Mouse (Mus musculus) bone marrow macrophage, adult 2 months (primary cell): Measurements from ENCODE around the gene Nyap2. TPM values are rescaled to one million over a fixed set of nuclear protein-coding genes. Genes with fewer than 3 reads are reported as not detected.
"Not testable (repeated sequence)": the region's sequence is repeated elsewhere in the genome, so short reads cannot be mapped to it uniquely, and the experiment has no call there.

Experiments
- H3K27ac ChIP-seq: 2 replicates; pipeline ENCODE4 v1.5.1; 2012; ENCODE audit warnings: low read depth, low read length; ENCODE audit not compliant: insufficient read depth
- H3K4me1 ChIP-seq: 2 replicates; pipeline ENCODE4 v1.6.1; 2012; ENCODE audit warnings: low read length; ENCODE audit not compliant: control insufficient read depth, insufficient read depth
- H3K4me3 ChIP-seq: 2 replicates; pipeline ENCODE4 v1.5.1; 2012; ENCODE audit warnings: mild to moderate bottlenecking, low read length, moderate library complexity; ENCODE audit not compliant: insufficient read depth
- CTCF ChIP-seq: IDR thresholded peaks from 2 replicates; pipeline ENCODE4 v1.5.1; 2012; ENCODE audit warnings: low read depth, mild to moderate bottlenecking, low read length, moderate library complexity
- POLR2A ChIP-seq: IDR thresholded peaks from 2 replicates; pipeline ENCODE4 v1.6.1; 2012; ENCODE audit warnings: mild to moderate bottlenecking, low read depth, low read length, borderline replicate concordance
- polyA plus RNA-seq: library from polyadenylated mRNA; stranded (reverse); fragments of >200 nt; gene quantifications from 2 replicates; pipeline ENCODE4 v1.2.4, GENCODE M21; 2012; ENCODE audit not compliant: missing spikeins, insufficient read depth, insufficient read length

Gene Nyap2
- polyA plus RNA-seq, 1 experiment, result not detected

- no peak for TF ChIP-seq CTCF
- TF ChIP-seq POLR2A, result no peak
- Histone ChIP-seq H3K4me1 (no peaks in the 10 kb centered on the region), H3K27ac (no peak overlapping the region), H3K4me3 (no peak overlapping the region)
These were observed 96.6 kb downstream of the Nyap2 start for GRCm38 (mm10) chr1:81173303-81173702.

GRCm38 (mm10) chr1:81179725-81180124, 103.0 kb downstream of the Nyap2 start:
- Histone ChIP-seq H3K4me1 (no peaks in the 10 kb centered on the region), H3K4me3 (no peak overlapping the region), H3K27ac (no peak overlapping the region)
- TF ChIP-seq POLR2A (no peak), CTCF (no peak)

GRCm38 (mm10) chr1:81180686-81181085, 103.9 kb downstream of the Nyap2 start:
- Histone ChIP-seq H3K4me3 (no peak overlapping the region), H3K27ac (no peak overlapping the region)
- no peak for TF ChIP-seq CTCF
- no peak for TF ChIP-seq POLR2A

GRCm38 (mm10) chr1:81209536-81209935, 132.8 kb downstream of the Nyap2 start:
- Histone ChIP-seq H3K4me3 (no peak overlapping the region), H3K4me1 (no peaks in the 10 kb centered on the region), H3K27ac (no peak overlapping the region)
- TF ChIP-seq CTCF, result no peak
- TF ChIP-seq POLR2A, result no peak

More at GRCm38 (mm10) chr1:81180686-81181085, 103.9 kb downstream of the Nyap2 start:
- H3K4me1 ChIP-seq, result no peaks in the 10 kb centered on the region

GRCm38 (mm10) chr1:81211491-81211890, 134.7 kb downstream of the Nyap2 start:
- no peak overlapping the region for H3K27ac ChIP-seq
- H3K4me3 ChIP-seq, result no peak overlapping the region
- no peaks in the 10 kb centered on the region for H3K4me1 ChIP-seq
- TF ChIP-seq CTCF (no peak), POLR2A (no peak)

- H3K27ac ChIP-seq, result no peak overlapping the region
- H3K4me1 ChIP-seq, result no peaks in the 10 kb centered on the region
- TF ChIP-seq CTCF (no peak), POLR2A (no peak)
- no peak overlapping the region for H3K4me3 ChIP-seq
These were observed 143.0 kb downstream of the Nyap2 start for GRCm38 (mm10) chr1:81219790-81220189.

GRCm38 (mm10) chr1:81231759-81232406, 155.1 kb downstream of the Nyap2 start:
- TF ChIP-seq POLR2A (no peak), CTCF (no peak)

GRCm38 (mm10) chr1:81232407-81232789, 155.6 kb downstream of the Nyap2 start:
- not testable (repeated sequence) for H3K4me3 ChIP-seq, H3K4me1 ChIP-seq, H3K27ac ChIP-seq

More at GRCm38 (mm10) chr1:81231759-81232406, 155.1 kb downstream of the Nyap2 start:
- H3K4me3 ChIP-seq, result no peak overlapping the region
- H3K27ac ChIP-seq, result no peak overlapping the region
- no peaks in the 10 kb centered on the region for H3K4me1 ChIP-seq

GRCm38 (mm10) chr1:81248447-81249205, 171.9 kb downstream of the Nyap2 start:
- TF ChIP-seq CTCF (no peak), POLR2A (no peak)
- H3K27ac ChIP-seq, result no peak overlapping the region
- H3K4me3 ChIP-seq, result no peak overlapping the region
- H3K4me1 ChIP-seq, result no peaks in the 10 kb centered on the region

- Histone ChIP-seq H3K27ac (no peak overlapping the region), H3K4me3 (no peak overlapping the region), H3K4me1 (no peaks in the 10 kb centered on the region)
- TF ChIP-seq POLR2A, result no peak
- TF ChIP-seq CTCF, result no peak
These were observed 173.3 kb downstream of the Nyap2 start for GRCm38 (mm10) chr1:81250068-81250467.
